Mouse (Mus musculus) stomach, embryonic 15.5 days (tissue): Measurements from ENCODE around the gene Efhd2. TPM values are rescaled to one million over a fixed set of nuclear protein-coding genes. Genes with fewer than 3 reads are reported as not detected.
A peak's percentile ranks its signal among the peaks of the same experiment; 100 is the strongest.

Experiments
- ATAC-seq: fragments of 200-750 bp; cut with Nextera tagmentation; 2 replicates; pipeline ENCODE4 v1.8.0; 2017; ENCODE audit warnings: low read depth, moderate number of reproducible peaks, moderate TSS enrichment; ENCODE audit not compliant: insufficient read depth, low FRiP score
- H3K27ac ChIP-seq: fragments of 300-500 bp; sonication (generic); 2 replicates; pipeline ENCODE4 v1.5.1; 2015; ENCODE audit warnings: mild to moderate bottlenecking, inconsistent platforms
- H3K27me3 ChIP-seq: fragments of 300-500 bp; sonication (generic); replicated peaks from 2 replicates; pipeline ENCODE4 v1.6.1; 2015; ENCODE audit warnings: inconsistent platforms
- H3K36me3 ChIP-seq: fragments of 300-500 bp; sonication (generic); 2 replicates; pipeline ENCODE4 v1.6.1; 2015; ENCODE audit warnings: inconsistent platforms
- H3K4me1 ChIP-seq: fragments of 300-500 bp; sonication (generic); 2 replicates; pipeline ENCODE4 v1.6.1; 2015; ENCODE audit warnings: inconsistent platforms
- H3K4me2 ChIP-seq: fragments of 300-500 bp; sonication (generic); 2 replicates; pipeline ENCODE4 v1.6.1; 2015; ENCODE audit warnings: mild to moderate bottlenecking, inconsistent platforms
- H3K4me3 ChIP-seq: fragments of 300-500 bp; sonication (generic); replicated peaks from 2 replicates; pipeline ENCODE4 v1.5.1; 2015; ENCODE audit warnings: inconsistent platforms
- H3K9ac ChIP-seq: fragments of 300-500 bp; sonication (generic); 2 replicates; pipeline ENCODE4 v1.6.1; 2015; ENCODE audit warnings: inconsistent platforms
- H3K9me3 ChIP-seq: fragments of 300-500 bp; sonication (generic); 2 replicates; pipeline ENCODE4 v1.6.1; 2016; ENCODE audit warnings: inconsistent platforms
- WGBS: fragments of 180-500 bp; shearing (Covaris S2); methylation state at CpG from one replicate; pipeline ENCODE4 v1.1.7; 2015; 5-methylcytosine and 5-hydroxymethylcytosine counted together
- polyA plus RNA-seq: library from polyadenylated mRNA; unstranded; fragments of >200 nt; fragmentation: Nextera tagmentation; extraction: Ambion mirVana; gene quantifications from 2 replicates; pipeline ENCODE4 v1.2.1, GENCODE M21; 2015

The Efhd2 gene
- 125 and 130 TPM in 2 replicates for polyA plus RNA-seq

DNA sequence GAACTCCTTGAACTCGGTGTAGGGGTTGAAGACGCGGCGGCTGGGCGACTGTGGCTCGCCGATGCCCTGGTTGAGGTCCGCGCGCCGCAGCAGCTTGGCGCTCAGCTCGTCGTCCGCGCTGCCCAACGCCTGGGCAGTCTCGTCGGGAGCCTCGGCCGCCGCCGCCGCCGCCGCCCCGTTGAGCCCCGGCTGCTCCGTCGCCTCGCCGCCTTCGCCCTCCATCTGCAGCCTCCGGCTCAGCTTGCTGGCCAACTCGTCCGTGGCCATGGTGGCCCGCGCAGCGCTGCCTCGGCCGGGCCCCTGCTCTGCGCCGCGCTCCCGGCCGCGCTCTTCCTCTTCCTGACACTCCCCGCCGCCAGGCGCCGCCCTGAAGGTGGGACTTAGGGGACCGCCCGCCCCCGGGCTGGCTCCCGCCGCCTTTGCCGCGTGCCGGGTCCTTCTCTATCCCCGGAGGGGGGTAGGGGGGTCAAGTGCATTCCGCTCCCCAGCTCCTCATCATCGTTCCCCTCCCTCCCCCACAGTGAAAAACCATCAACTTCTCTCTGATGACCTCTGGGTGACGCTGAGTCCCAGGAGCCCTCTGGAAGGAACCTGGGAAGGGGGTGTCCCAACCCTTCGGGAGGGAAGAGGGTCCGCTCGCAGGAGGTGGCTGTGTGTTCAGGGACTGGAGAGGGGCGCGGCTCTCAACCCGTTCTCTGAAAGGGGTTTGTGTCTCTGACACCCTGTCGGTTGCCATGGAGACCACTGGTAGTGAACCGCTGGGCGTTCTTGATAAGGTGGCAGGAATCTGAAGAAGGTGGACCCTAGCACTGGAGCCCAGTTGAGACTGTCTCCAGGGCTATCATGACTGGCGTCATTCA is at the start of gene Efhd2:
TSS of gene Efhd2 (minus strand) at position 320 of the 860 bp plus-strand sequence.
- ATAC-seq: peak; percentile 88
- H3K4me3 ChIP-seq: peak within 1 kb of the TSS; percentile 81
- H3K9ac ChIP-seq: peak within 1 kb of the TSS; percentile 91
- H3K36me3 ChIP-seq: no peaks in the 10 kb centered on the region
- H3K27ac ChIP-seq: peak within 1 kb of the TSS; percentile 71
- WGBS: under 1% methylated on average over 73 of the region's 73 CpGs
- no peaks in the 10 kb centered on the region for H3K27me3 ChIP-seq
- peak within 1 kb of the TSS; percentile 88 for H3K4me2 ChIP-seq
- peaks cover 39% of the 10 kb centered on the region for H3K4me1 ChIP-seq
- no peaks in the 10 kb centered on the region for H3K9me3 ChIP-seq

DNA sequence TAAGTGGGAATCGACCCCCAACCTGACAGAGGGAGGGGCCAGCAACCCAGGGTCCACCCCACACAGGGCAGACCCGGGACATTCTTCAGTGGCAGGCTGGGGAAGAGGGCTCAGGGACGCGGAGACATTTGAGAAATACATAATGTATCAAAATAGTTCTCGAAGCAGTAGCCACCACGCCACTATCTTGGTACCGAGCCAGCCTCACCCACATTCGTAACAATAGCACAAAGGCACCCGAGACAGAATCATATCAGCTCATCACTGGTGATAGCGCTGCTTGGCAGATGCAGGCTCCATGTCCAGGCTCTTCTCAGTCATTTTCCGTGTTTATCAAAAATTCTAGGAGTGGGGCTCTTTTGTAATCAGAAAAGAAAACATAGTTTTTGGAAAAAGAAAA is 49.2 kb upstream of the Efhd2 start:
- 62% methylated on average over 11 of the region's 11 CpGs for WGBS
- Histone ChIP-seq H3K27me3 (no peaks in the 10 kb centered on the region), H3K27ac (no peak overlapping the region), H3K4me1 (0 out of 2 replicates have a peak, but pooled peaks cover 8% of the 10 kb centered on the region), H3K9ac (no peak overlapping the region), H3K4me3 (no peak overlapping the region), H3K4me2 (no peak overlapping the region), H3K9me3 (no peaks in the 10 kb centered on the region), H3K36me3 (no peaks in the 10 kb centered on the region)
- no peak for ATAC-seq

DNA sequence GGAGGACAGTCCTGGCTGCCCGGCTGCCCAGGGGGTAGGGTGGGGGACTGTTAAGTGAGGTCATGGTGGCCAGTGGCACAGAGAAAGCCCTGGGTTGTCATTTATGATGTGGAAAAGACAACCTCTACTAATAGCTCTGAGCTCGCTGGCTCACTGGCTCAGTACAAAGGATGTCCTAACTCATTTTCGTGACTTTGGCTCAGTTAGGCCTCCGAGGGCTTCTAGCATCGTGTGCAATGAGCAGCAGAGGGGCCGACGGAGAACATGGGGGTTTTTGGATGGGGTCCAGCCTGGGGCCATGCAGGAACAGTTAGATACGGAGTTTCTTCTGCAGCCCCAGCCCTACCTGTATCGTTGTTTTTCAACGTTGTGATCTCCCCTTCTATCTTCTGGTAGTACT is 45.7 kb upstream of the Efhd2 start:
- no peak for ATAC-seq
- H3K9me3 ChIP-seq: no peaks in the 10 kb centered on the region
- H3K4me2 ChIP-seq: no peak overlapping the region
- no peaks in the 10 kb centered on the region for H3K36me3 ChIP-seq
- 0 out of 2 replicates have a peak, but pooled peaks cover 3% of the 10 kb centered on the region for H3K4me1 ChIP-seq
- H3K27ac ChIP-seq: no peak overlapping the region
- no peak overlapping the region for H3K9ac ChIP-seq
- 89% methylated on average over 10 of the region's 10 CpGs for WGBS
- no peaks in the 10 kb centered on the region for H3K27me3 ChIP-seq
- H3K4me3 ChIP-seq: no peak overlapping the region

DNA sequence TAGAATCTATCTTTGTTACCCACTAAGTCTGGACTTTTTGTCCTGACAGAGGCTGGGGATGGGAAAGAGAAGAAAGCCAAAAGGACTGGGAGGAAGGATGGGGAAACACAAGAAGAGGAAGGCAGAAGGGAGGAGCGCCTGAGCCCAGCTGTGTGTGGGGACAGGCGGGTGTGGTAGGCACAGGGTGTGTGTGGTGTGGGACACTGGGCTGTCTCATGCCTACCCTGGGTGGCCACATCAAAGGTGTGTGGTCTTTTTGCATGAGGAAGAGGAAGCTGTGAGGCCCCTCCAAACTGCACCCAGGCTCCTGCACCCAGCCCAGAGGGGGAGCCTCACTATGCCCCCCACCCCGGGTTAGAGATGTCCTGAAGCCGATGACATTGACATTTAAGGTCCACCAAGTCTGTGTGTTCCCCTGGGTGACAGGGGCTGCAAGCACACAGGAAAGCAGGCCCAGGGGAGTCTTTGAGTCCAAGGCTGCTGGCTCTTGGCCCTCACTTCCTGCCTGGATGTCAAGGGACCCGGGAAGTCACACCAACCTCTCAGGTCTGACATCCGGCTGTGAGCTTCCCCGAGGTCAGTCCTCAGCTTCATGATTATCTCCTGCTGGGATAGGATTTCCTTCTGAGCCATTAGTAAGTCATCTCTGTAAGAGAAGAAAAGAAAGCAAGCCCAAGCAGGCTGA is 43.2 kb upstream of the Efhd2 start:
- Histone ChIP-seq H3K4me2 (no peak overlapping the region), H3K4me1 (0 out of 2 replicates have a peak, but pooled peaks cover 4% of the 10 kb centered on the region), H3K36me3 (no peaks in the 10 kb centered on the region), H3K27ac (no peak overlapping the region), H3K27me3 (no peaks in the 10 kb centered on the region), H3K9ac (no peak overlapping the region), H3K9me3 (no peaks in the 10 kb centered on the region), H3K4me3 (no peak overlapping the region)
- no peak for ATAC-seq
- 54% methylated on average over 7 of the region's 7 CpGs for WGBS

DNA sequence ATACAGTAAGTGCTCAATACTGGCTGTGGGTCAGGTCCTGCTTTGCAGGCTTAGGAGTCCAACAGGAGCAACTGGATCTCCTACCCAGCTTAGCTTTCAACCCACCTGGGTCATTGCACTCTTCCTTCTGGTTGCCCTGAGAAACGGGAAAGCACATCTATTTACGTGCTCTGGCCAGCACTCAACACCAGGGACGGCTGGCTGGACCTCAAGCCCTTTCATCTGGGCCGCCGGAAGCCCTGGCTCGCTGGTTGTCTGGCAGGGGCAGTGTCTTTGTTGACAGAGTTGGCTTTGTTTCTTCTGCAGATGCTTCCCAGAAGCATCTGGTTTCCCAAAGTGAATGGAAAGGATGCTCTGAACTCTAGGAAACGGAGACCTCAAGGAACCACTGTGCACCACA is 39.3 kb upstream of the Efhd2 start:
- WGBS: 47% methylated on average over 7 of the region's 7 CpGs
- no peaks in the 10 kb centered on the region for H3K9me3 ChIP-seq
- H3K9ac ChIP-seq: no peak overlapping the region
- peak; percentile 40; the same call in 1 of the 2 replicates for ATAC-seq
- H3K27me3 ChIP-seq: no peaks in the 10 kb centered on the region
- H3K27ac ChIP-seq: 0 out of 2 replicates have a peak overlapping the region, but pooled peaks have one; percentile 28
- no peaks in the 10 kb centered on the region for H3K36me3 ChIP-seq
- no peak overlapping the region for H3K4me3 ChIP-seq
- no peak overlapping the region for H3K4me2 ChIP-seq
- 0 out of 2 replicates have a peak, but pooled peaks cover 4% of the 10 kb centered on the region for H3K4me1 ChIP-seq

DNA sequence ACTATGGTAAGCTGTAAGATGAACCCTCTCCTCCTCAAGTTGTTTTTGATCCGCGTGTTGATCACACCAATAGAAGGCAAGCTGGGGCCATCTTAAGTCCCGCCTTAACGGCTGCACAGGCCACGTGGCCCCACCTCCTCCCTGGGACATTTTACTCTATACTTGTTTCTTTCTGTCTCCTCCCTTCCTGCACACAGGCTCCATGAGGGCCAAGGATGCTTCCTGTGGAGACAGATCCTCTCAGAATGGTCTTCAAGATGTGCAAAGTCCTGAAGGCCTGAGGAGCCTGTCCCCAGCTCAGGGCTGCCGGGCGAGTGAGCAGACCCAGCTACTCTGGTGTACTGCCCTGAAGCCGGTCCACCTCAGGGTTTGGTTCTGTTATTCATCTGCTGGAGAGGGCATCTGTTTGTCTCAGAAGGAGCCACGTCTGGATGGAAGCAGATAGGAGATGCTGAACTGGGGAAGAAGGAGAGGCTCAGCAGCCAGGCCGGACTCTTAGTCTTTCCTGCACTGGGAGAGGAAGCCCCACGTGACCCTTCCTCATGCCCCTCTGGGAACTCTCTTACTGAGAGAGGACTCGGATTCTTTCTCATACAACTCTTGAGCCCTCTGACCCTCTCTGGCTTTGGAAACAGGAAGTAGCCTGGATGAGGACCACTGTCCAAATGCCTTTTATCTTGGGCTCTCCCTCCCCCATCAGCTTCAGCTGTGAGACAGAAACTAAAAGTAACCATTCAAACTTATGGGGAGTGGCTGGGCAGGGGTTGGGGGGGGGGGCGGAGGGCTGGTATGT is 38.7 kb upstream of the Efhd2 start:
- no peak overlapping the region for H3K4me2 ChIP-seq
- WGBS: 64% methylated on average over 13 of the region's 13 CpGs
- H3K4me3 ChIP-seq: no peak overlapping the region
- no peak overlapping the region for H3K9ac ChIP-seq
- 0 out of 2 replicates have a peak, but pooled peaks cover 4% of the 10 kb centered on the region for H3K4me1 ChIP-seq
- no peaks in the 10 kb centered on the region for H3K27me3 ChIP-seq
- H3K27ac ChIP-seq: peak overlapping the region; percentile 73
- peak; percentile 25; the same call in 1 of the 2 replicates for ATAC-seq
- no peaks in the 10 kb centered on the region for H3K36me3 ChIP-seq
- H3K9me3 ChIP-seq: no peaks in the 10 kb centered on the region

DNA sequence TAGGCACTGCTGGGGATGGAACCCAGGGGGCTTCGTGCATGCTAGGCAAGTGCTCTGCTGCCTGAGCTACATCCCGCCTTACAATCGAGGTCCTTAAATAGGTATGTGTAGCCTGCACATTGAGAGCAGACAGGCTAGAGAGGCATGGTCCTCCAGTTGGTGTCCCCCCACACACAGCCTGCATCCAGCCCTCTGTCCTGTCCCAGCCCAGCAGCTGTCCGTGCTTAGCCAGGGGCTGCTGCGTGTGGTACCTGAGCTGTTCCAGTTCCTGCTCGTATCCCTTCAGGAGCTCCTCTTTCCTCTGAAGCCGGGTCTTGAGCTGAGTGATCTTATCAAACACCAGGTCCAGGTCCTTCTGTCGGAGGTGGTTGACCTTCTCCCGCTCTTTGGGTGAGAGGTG is 30.0 kb upstream of the Efhd2 start:
- peaks cover 2% of the 10 kb centered on the region; the same call in 1 of the 2 replicates for H3K4me1 ChIP-seq
- H3K4me2 ChIP-seq: no peak overlapping the region
- no peaks in the 10 kb centered on the region for H3K9me3 ChIP-seq
- no peak overlapping the region for H3K4me3 ChIP-seq
- H3K27me3 ChIP-seq: no peaks in the 10 kb centered on the region
- no peaks in the 10 kb centered on the region for H3K36me3 ChIP-seq
- no peak overlapping the region for H3K27ac ChIP-seq
- 73% methylated on average over 9 of the region's 9 CpGs for WGBS
- ATAC-seq: no peak
- H3K9ac ChIP-seq: no peak overlapping the region

DNA sequence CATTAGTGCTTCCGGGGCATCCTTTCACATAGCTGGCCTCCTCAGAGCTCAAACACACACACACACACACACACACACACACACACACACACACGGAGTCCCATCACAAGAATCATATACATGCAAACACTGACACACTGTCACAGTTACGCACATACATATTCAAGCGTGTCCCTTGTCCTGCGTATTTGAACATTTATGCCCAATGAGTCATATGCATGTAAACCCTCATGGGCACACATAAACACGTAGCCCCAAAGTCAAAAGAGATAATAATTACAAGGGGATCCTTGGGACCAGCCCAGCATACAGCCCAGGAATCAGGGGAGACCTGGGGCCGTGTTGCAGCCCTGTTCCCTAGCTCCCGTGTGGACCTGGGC is 27.7 kb upstream of the Efhd2 start:
- no peak overlapping the region for H3K27ac ChIP-seq
- no peaks in the 10 kb centered on the region for H3K27me3 ChIP-seq
- H3K4me3 ChIP-seq: no peak overlapping the region
- no peak overlapping the region for H3K9ac ChIP-seq
- peaks cover 19% of the 10 kb centered on the region for H3K4me1 ChIP-seq
- no peak for ATAC-seq
- no peaks in the 10 kb centered on the region for H3K9me3 ChIP-seq
- no peak overlapping the region for H3K4me2 ChIP-seq
- no peaks in the 10 kb centered on the region for H3K36me3 ChIP-seq
- 77% methylated on average over 8 of the region's 8 CpGs for WGBS

DNA sequence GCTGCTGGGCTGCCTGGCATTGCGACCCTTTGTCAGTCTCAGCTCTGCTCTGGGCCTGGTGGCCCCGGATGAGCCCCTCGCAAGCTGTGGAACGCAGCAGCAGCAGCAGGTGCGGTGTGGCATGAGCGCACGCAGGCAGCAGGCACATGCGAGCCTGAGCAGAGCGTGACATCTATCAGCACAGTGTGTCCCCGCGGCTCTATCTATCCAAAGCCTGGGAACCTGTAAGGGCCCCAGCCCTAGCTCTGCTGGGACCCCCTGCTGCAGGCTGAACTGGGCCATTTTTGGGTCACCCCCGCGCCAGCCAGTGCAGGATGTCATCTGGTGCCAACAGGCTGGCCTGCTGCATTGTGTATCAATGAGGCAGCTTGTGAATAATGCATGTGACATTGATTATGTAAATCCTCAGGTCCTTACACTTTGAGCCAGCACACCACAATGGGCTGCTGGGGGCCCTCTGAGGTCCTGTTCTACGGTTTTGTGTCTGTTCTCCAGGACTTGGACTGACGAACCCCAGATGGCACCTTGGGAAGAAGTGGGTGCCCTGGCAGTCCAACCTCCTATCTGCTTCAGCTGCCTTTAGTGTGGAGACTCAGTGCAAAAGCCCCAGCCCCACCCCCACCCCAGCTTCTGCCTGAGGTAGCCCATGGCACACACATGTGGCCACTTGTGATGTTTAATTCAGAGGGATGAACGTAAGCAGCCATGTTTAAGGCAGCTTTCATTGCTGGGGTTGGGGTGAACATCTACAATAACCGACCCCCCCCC is 27.2 kb upstream of the Efhd2 start:
- WGBS: 70% methylated on average over 17 of the region's 17 CpGs
- no peak overlapping the region for H3K27ac ChIP-seq
- no peak overlapping the region for H3K9ac ChIP-seq
- H3K4me1 ChIP-seq: peaks cover 19% of the 10 kb centered on the region
- H3K4me2 ChIP-seq: no peak overlapping the region
- no peak overlapping the region for H3K4me3 ChIP-seq
- no peaks in the 10 kb centered on the region for H3K9me3 ChIP-seq
- no peaks in the 10 kb centered on the region for H3K36me3 ChIP-seq
- ATAC-seq: no peak
- no peaks in the 10 kb centered on the region for H3K27me3 ChIP-seq

DNA sequence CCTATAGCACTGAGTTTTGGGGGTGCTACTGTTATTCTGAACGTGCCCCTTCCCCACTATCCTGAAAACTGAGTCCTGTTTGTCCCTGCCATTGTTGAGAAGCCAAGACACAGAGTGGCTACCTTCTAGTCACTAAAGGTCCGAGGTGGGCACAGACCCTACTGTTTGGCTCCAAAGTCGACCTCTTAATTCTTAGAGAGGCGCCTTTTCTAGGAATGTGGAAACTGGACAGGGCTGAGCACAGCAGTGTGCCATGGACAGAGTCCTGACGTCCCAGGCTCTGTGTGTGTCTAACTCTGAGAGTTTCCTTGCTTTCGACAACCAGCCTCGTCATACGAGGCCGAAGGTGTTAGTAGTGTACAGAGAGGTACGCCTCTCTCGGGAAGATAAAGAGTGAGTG is 25.7 kb upstream of the Efhd2 start:
- Histone ChIP-seq H3K27me3 (no peaks in the 10 kb centered on the region), H3K4me1 (peaks cover 22% of the 10 kb centered on the region), H3K9ac (no peak overlapping the region), H3K9me3 (no peaks in the 10 kb centered on the region), H3K4me2 (no peak overlapping the region), H3K36me3 (no peaks in the 10 kb centered on the region), H3K27ac (peak overlapping the region; percentile 55), H3K4me3 (no peak overlapping the region)
- no peak for ATAC-seq
- 57% methylated on average over 11 of the region's 11 CpGs for WGBS

DNA sequence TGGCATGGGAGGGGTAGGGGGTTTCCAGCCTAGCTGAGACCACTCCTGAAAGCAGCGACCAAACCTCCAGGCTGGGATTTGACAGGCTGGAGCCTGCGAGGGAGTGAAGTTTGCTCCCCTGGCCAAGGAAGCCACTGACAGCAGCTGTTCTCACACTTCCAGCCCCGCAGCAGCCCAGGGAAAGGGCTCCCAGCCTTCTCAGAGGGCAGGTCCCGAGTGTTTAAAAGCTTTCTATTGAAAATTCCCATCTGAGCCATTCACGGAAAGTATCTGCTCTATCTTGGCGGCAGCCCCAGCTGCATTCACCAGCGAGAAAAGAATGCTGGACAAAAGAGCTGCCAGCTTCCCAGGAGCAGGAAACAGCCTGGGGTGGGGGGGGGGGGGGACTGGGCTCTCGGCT is 25.2 kb upstream of the Efhd2 start:
- Histone ChIP-seq H3K4me3 (no peak overlapping the region), H3K27me3 (no peaks in the 10 kb centered on the region), H3K9me3 (no peaks in the 10 kb centered on the region), H3K27ac (peak overlapping the region; percentile 84), H3K9ac (no peak overlapping the region), H3K4me2 (no peak overlapping the region), H3K4me1 (peaks cover 26% of the 10 kb centered on the region), H3K36me3 (no peaks in the 10 kb centered on the region)
- peak; percentile 21; the same call in 1 of the 2 replicates for ATAC-seq
- 6% methylated on average over 8 of the region's 8 CpGs for WGBS
